Mouse (Mus musculus): Measurements from ENCODE around the gene Tbc1d10a.

- TF ChIP-seq EP300 (IDR thresholded peaks at IDR 0.05; ENCODE audit: insufficient read depth, low read depth, low read length), result no peak
- no peak for TF ChIP-seq POLR2A (IDR thresholded peaks at IDR 0.05; ENCODE audit: insufficient read depth, low read length)
- no peak for TF ChIP-seq CTCF (IDR thresholded peaks at IDR 0.05; ENCODE audit: low read depth, low read length)
Observed at GRCm38 (mm10) chr11:4148536-4149156, 37.9 kb upstream of the Tbc1d10a start.
